Mouse (Mus musculus) limb, embryonic 14.5 days (tissue): ENCODE measurements around the gene Ksr1. TPM values are rescaled to one million over a fixed set of nuclear protein-coding genes. Genes with fewer than 3 reads are reported as not detected.

ENCODE experiments used
- ATAC-seq: fragments of 200-750 bp; cut with Nextera tagmentation; 2 replicates; pipeline ENCODE4 v1.8.0; 2017; ENCODE audit warnings: low read depth, moderate number of reproducible peaks, moderate TSS enrichment; ENCODE audit not compliant: low FRiP score
- DNase-seq: peaks from one replicate; pipeline ENCODE4 v3.0.0-alpha.2; 2015; ENCODE audit warnings: low spot score
- H3K27ac ChIP-seq: fragments of 300-500 bp; sonication (generic); replicated peaks from 2 replicates; pipeline ENCODE4 v1.5.1; 2014; ENCODE audit warnings: low read depth, mild to moderate bottlenecking, low read length, moderate library complexity, mixed read lengths
- H3K27me3 ChIP-seq: fragments of 300-500 bp; sonication (generic); 2 replicates; pipeline ENCODE4 v1.6.1; 2014; ENCODE audit warnings: low read length, mixed read lengths; ENCODE audit not compliant: control insufficient read depth, insufficient read depth
- H3K36me3 ChIP-seq: fragments of 300-500 bp; sonication (generic); 2 replicates; pipeline ENCODE4 v1.6.1; 2014; ENCODE audit warnings: mild to moderate bottlenecking, low read length, moderate library complexity, mixed read lengths; ENCODE audit not compliant: control insufficient read depth, insufficient read depth
- H3K4me1 ChIP-seq: fragments of 300-500 bp; sonication (generic); 2 replicates; pipeline ENCODE4 v1.6.1; 2014; ENCODE audit warnings: antibody characterized with exemption, low read length, mixed read lengths; ENCODE audit not compliant: control insufficient read depth, insufficient read depth
- H3K4me2 ChIP-seq: fragments of 300-500 bp; sonication (generic); replicated peaks from 2 replicates; pipeline ENCODE4 v1.6.1; 2014; ENCODE audit warnings: low read depth, mild to moderate bottlenecking, low read length, moderate library complexity; ENCODE audit not compliant: severe bottlenecking
- H3K4me3 ChIP-seq: fragments of 300-500 bp; sonication (generic); replicated peaks from 2 replicates; pipeline ENCODE4 v1.5.1; 2014; ENCODE audit warnings: low read length
- H3K9ac ChIP-seq: fragments of 300-500 bp; sonication (generic); 2 replicates; pipeline ENCODE4 v1.6.1; 2014; ENCODE audit warnings: mild to moderate bottlenecking, low read depth, low read length, moderate library complexity; ENCODE audit not compliant: severe bottlenecking
- H3K9me3 ChIP-seq: fragments of 300-500 bp; sonication (generic); 2 replicates; pipeline ENCODE4 v1.6.1; 2016; ENCODE audit warnings: low read length; ENCODE audit not compliant: control insufficient read depth
- POLR2A ChIP-seq: fragments of 200-500 bp; IDR thresholded peaks from 2 replicates; pipeline ENCODE4 v1.8.0; 2012; ENCODE audit warnings: inconsistent platforms, mild to moderate bottlenecking, moderate library complexity, borderline replicate concordance; ENCODE audit not compliant: insufficient read depth, insufficient read length; ENCODE audit errors: extremely low read depth
- WGBS: fragments of 180-500 bp; shearing (Covaris S2); extraction: QIAGEN DNeasy Blood & Tissue Kit; methylation state at CpG from one replicate; pipeline ENCODE4 v1.1.7; 2014; 5-methylcytosine and 5-hydroxymethylcytosine counted together
- polyA plus RNA-seq, 2 experiments: library from polyadenylated mRNA; depleted of rRNA in 1 of 2; stranded (reverse) in 1 of 2; unstranded in 1 of 2; fragments of >200 nt; fragmentation: Nextera tagmentation in 1 of 2; extraction: Ambion mirVana in 1 of 2; gene quantifications; 2 replicates each; pipeline versions ENCODE4 v1.2.1 to v1.2.3; 2012 to 2014

The Ksr1 gene
- polyA plus RNA-seq, 2 experiments, result 8.2 to 24.1 TPM

GRCm38 (mm10) chr11:78985505-78985904 lies 160.7 kb downstream of the Ksr1 start:
- Histone ChIP-seq H3K4me3 (no peak overlapping the region), H3K36me3 (no peaks in the 10 kb centered on the region), H3K27me3 (no peaks in the 10 kb centered on the region), H3K4me2 (no peak overlapping the region), H3K4me1 (no peaks in the 10 kb centered on the region), H3K9me3 (no peaks in the 10 kb centered on the region), H3K27ac (no peak overlapping the region), H3K9ac (no peak overlapping the region)
- ATAC-seq (no peak), DNase-seq (no peak)
- TF ChIP-seq POLR2A, result no peak

GRCm38 (mm10) chr11:78984483-78985177 lies 161.6 kb downstream of the Ksr1 start, which contains the start of gene Lgals9:
TSS of gene Lgals9 (minus strand) at chr11:78984946.
- Histone ChIP-seq H3K4me3 (0 out of 2 replicates have a peak within 1 kb of the TSS, but pooled peaks have one; percentile 1), H3K36me3 (no peaks in the 10 kb centered on the region), H3K9me3 (no peaks in the 10 kb centered on the region), H3K4me1 (no peaks in the 10 kb centered on the region), H3K27ac (no peak within 1 kb of the TSS), H3K27me3 (no peaks in the 10 kb centered on the region), H3K4me2 (peak within 1 kb of the TSS; percentile 8; the same call in 1 of the 2 replicates), H3K9ac (no peak within 1 kb of the TSS)
- DNase-seq, result peak; percentile 74
- 54% methylated on average over 10 of the region's 10 CpGs for WGBS
- TF ChIP-seq POLR2A, result no peak
- no peak; the same call in 1 of the 2 replicates for ATAC-seq

DNA sequence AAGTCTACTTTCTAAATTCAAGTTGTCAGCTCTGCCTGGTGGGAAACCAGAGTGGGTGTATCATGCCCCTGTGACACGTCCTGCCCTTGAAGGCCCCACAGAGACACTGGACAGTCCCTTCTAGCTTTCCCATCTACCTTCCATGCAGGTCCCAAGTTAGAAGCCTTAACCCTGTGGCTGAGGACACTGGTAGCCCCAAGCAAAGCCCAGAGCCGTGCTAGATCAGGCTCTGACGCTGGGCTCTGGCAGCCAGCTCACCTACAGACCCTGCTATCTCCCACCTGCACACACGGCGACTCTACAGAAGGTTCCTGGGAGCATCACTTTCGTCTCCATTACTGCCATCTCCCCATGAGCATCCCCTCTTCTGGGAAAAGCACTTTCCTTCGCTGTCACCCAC lies 162.7 kb downstream of the Ksr1 start:
- Histone ChIP-seq H3K9me3 (no peaks in the 10 kb centered on the region), H3K27me3 (no peaks in the 10 kb centered on the region), H3K4me2 (no peak overlapping the region), H3K27ac (no peak overlapping the region), H3K9ac (no peak overlapping the region), H3K4me3 (no peak overlapping the region), H3K36me3 (no peaks in the 10 kb centered on the region), H3K4me1 (no peaks in the 10 kb centered on the region)
- DNase-seq (no peak), ATAC-seq (no peak)
- 89% methylated on average over 7 of the region's 7 CpGs for WGBS
- TF ChIP-seq POLR2A, result no peak

DNA sequence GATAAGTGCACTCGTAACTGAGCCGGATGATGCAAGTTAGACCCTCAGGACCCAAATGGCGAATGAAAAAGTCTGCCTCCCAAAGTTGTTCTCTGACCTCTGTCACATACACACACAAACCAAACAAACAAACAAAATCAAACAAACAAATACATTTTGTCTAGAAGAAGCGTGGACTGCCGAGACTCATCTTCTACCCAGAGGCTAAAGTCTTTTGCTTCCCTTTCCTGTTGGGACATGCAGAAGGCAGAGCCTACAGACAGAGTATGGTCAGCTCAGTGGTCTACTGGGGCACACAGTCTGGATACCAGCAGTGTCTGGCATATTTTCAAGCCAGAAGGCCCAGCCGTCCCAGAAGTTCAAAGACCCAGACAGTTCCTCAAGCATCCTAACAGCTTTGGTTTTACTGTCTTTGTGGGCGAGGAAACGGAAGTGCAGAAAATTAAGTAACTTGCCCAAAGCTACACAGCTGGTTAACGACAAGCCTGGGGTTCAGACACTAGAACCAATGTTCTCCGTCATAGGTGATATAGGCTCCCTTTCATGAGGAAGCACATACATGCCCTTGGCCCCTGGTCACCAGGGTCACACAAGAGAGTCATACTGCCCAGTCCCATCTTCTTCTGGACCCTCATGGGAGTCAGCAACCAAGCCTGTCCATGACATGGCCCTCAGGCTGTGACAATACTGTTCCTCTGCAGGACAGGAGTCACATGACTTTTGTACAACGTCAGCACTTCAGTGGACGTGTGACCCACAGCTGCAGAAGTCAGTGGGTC lies 163.5 kb downstream of the Ksr1 start:
- no peak for TF ChIP-seq POLR2A
- DNase-seq (no peak), ATAC-seq (no peak)
- Histone ChIP-seq H3K9ac (no peak overlapping the region), H3K9me3 (no peaks in the 10 kb centered on the region), H3K4me3 (no peak overlapping the region), H3K4me2 (no peak overlapping the region), H3K4me1 (no peaks in the 10 kb centered on the region), H3K27me3 (no peaks in the 10 kb centered on the region), H3K36me3 (no peaks in the 10 kb centered on the region), H3K27ac (no peak overlapping the region)
- WGBS, result 58% methylated on average over 12 of the region's 12 CpGs

DNA sequence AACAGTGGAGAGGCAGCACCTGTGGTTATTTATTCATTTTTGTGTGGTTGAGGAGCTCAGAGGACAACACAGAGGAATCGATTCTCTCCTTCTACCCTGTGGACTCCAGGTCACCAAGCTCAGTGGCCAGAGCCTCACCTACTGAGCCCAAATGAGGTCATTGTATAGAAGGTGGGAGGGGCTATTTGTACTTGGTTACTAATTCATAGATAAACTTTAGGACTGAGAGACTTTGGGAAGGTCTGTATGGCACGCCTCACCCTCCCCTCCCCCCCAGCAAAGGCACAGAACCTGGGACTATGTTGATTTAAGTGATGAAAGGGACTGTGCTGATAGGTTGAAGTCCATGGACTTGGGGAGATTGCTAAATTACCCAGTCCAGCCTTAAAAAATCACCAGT lies 164.2 kb downstream of the Ksr1 start:
- no peak overlapping the region for H3K4me2 ChIP-seq
- H3K27me3 ChIP-seq, result no peaks in the 10 kb centered on the region
- DNase-seq, result no peak
- WGBS, result 91% methylated on average over 2 of the region's 2 CpGs
- TF ChIP-seq POLR2A, result no peak
- H3K9ac ChIP-seq, result no peak overlapping the region
- H3K27ac ChIP-seq, result no peak overlapping the region
- H3K36me3 ChIP-seq, result no peaks in the 10 kb centered on the region
- no peak for ATAC-seq
- H3K4me3 ChIP-seq, result no peak overlapping the region
- H3K9me3 ChIP-seq, result no peaks in the 10 kb centered on the region
- H3K4me1 ChIP-seq, result no peaks in the 10 kb centered on the region
